Mouse (Mus musculus) cerebellum, postnatal 14 days (tissue): ENCODE data around the gene Gm12184.
"Not testable (repeated sequence)": the region's sequence is repeated elsewhere in the genome, so short reads cannot be mapped to it uniquely, and the experiment has no call there.

Experiments
- DNase-seq, 2 experiments: peaks; one replicate each; pipeline ENCODE4 v3.0.0; 2021; ENCODE audit warnings: mixed read lengths in 2 of 2

Gm12184 gene

GRCm38 (mm10) chr11:48822768-48823512 lies 3.5 kb downstream of the Gm12184 start:
- DNase-seq = no peak

GRCm38 (mm10) chr11:48821299-48821698 lies 5.2 kb downstream of the Gm12184 start:
- not testable (repeated sequence) for DNase-seq

- no peak for DNase-seq
Measured at GRCm38 (mm10) chr11:48820308-48820674, 6.2 kb downstream of the Gm12184 start.

- DNase-seq = no peak
Measured at GRCm38 (mm10) chr11:48819614-48820307, 6.7 kb downstream of the Gm12184 start.

- peak; percentile 90 to 91 for DNase-seq
Measured at GRCm38 (mm10) chr11:48818346-48818745, 8.1 kb downstream of the Gm12184 start.

- no peak for DNase-seq
Measured at GRCm38 (mm10) chr11:48817794-48818193, 8.7 kb downstream of the Gm12184 start.

- peak; percentile 99 to 100 for DNase-seq
Measured at GRCm38 (mm10) chr11:48816800-48817665, 9.4 kb downstream of the Gm12184 start, which contains the start of gene Trim41. Trim41 (minus strand) TSS chr11:48817353.

GRCm38 (mm10) chr11:48816281-48816781 lies 10.1 kb downstream of the Gm12184 start:
- DNase-seq = peak in 1 of 2 experiments; percentile 79

GRCm38 (mm10) chr11:48815851-48816250 lies 10.6 kb downstream of the Gm12184 start:
- DNase-seq = peak in 1 of 2 experiments; percentile 35

GRCm38 (mm10) chr11:48813782-48814181 lies 12.7 kb downstream of the Gm12184 start:
- DNase-seq = no peak

GRCm38 (mm10) chr11:48810142-48810541 lies 16.3 kb downstream of the Gm12184 start:
- DNase-seq = peak in 1 of 2 experiments; percentile 28

GRCm38 (mm10) chr11:48809434-48809830 lies 17.0 kb downstream of the Gm12184 start:
- no peak for DNase-seq

- DNase-seq = peak in 1 of 2 experiments; percentile 26
Measured at GRCm38 (mm10) chr11:48808737-48809433, 17.6 kb downstream of the Gm12184 start.

- DNase-seq = no peak
Measured at GRCm38 (mm10) chr11:48808304-48808646, 18.2 kb downstream of the Gm12184 start.

- DNase-seq = no peak
Measured at GRCm38 (mm10) chr11:48807563-48808303, 18.7 kb downstream of the Gm12184 start.

- peak in 1 of 2 experiments; percentile 30 for DNase-seq
Measured at GRCm38 (mm10) chr11:48806856-48807562, 19.4 kb downstream of the Gm12184 start.

GRCm38 (mm10) chr11:48804922-48805321 lies 21.5 kb downstream of the Gm12184 start:
- DNase-seq = no peak

GRCm38 (mm10) chr11:48803988-48804387 lies 22.5 kb downstream of the Gm12184 start:
- no peak for DNase-seq

- DNase-seq = no peak
Measured at GRCm38 (mm10) chr11:48801831-48802772, 24.4 kb downstream of the Gm12184 start.
